Mouse (Mus musculus): ENCODE measurements around the gene Dlg1.

- TF ChIP-seq POLR2A (IDR thresholded peaks at IDR 0.05; ENCODE audit: low read depth, low read length) = no peak
- no peak for TF ChIP-seq CTCF (conservative IDR thresholded peaks at IDR 0.05; ENCODE audit: insufficient read depth, insufficient read length, low read depth, low read length)
These were observed 9.0 kb downstream of the Dlg1 start for GRCm38 (mm10) chr16:31672202-31672601.
